11 mouse cellular contexts compared by ENCODE assay signal in the genomic region with DNA sequence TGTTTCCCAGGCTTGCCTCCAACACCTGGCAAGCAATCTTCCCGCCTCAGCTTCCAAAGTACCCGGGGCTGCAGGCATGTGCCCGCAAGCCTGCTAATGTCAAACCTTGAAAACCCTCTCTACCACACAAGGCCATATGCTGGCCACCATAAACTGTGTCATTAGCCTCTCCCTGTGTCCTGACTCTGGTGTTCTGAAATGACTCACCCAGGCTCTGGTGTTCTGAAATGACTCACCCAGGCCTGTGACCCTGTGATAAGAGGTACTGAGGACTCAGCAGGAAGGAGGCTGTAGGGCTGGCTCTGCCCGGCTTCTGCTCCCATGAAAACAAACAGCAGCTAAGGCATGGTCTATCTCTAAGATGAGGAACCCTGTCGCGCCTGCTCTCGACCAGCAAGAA. TPM values are rescaled to one million over a fixed set of nuclear protein-coding genes. Genes with fewer than 3 reads are reported as not detected.
DNase-seq lines count a peak whose midpoint lies in the region; ATAC-seq and TF ChIP-seq lines count a peak whose summit lies in the region.
"Had no signal": no experiment of that assay in that cellular context is flagged by ENCODE, and none has a peak within 500 bp of the region (broad histone marks: within the 10 kb centered on the region; RNA-seq: fewer than 3 reads in every experiment).

No protein-coding gene starts in this region.

- no peaks in the 10 kb centered on the region for H3K9me3 ChIP-seq in heart, postnatal 0 days (replicated peaks; ENCODE audit: control insufficient read depth, low read length)
- H3K9me3 ChIP-seq in intestine, postnatal 0 days (ENCODE audit: control insufficient read depth), result no peaks in the 10 kb centered on the region
- H3K9me3 ChIP-seq in hindbrain, embryonic 12.5 days (replicated peaks), result no peaks in the 10 kb centered on the region

- no peak overlapping the region for H3K9ac ChIP-seq in heart, postnatal 0 days (replicated peaks; ENCODE audit: low read depth, low read length)
- no peak overlapping the region for H3K9ac ChIP-seq in heart, adult 2 months (ENCODE audit: low read depth, low read length)
- no peak overlapping the region for H3K9ac ChIP-seq in intestine, postnatal 0 days (ENCODE audit: low read depth, low read length)
- no peak overlapping the region for H3K9ac ChIP-seq in hindbrain, embryonic 12.5 days

- intact Hi-C loops in heart, adult 2 months (cut with DNase I), result no loop called here

- no peak overlapping the region for H3K27ac ChIP-seq in heart, postnatal 0 days (ENCODE audit: low read depth)
- H3K27ac ChIP-seq in heart, adult 2 months, result no peak overlapping the region
- H3K27ac ChIP-seq in intestine, postnatal 0 days (ENCODE audit: low read depth, low read length), result peak overlapping the region; percentile 62
- H3K27ac ChIP-seq in small intestine, adult 2 months (ENCODE audit: insufficient read depth, low read depth, low read length), result peak overlapping the region; percentile 33; the same call in 1 of the 2 replicates
- H3K27ac ChIP-seq in hindbrain, embryonic 12.5 days, result no peak overlapping the region

- peaks cover 18% of the 10 kb centered on the region for H3K4me1 ChIP-seq in heart, postnatal 0 days (ENCODE audit: control insufficient read depth, insufficient read depth)
- H3K4me1 ChIP-seq in heart, adult 2 months (ENCODE audit: control insufficient read depth, insufficient read depth, low read length), result peaks cover 5% of the 10 kb centered on the region; the same call in 1 of the 2 replicates
- 0 out of 2 replicates have a peak, but pooled peaks cover 3% of the 10 kb centered on the region for H3K4me1 ChIP-seq in intestine, postnatal 0 days (replicated peaks; ENCODE audit: control insufficient read depth, insufficient read depth, low read length)
- peaks cover 2% of the 10 kb centered on the region; the same call in 1 of the 2 replicates for H3K4me1 ChIP-seq in small intestine, adult 2 months (ENCODE audit: control insufficient read depth, insufficient read depth, insufficient read length, low read length)
- H3K4me1 ChIP-seq in hindbrain, embryonic 12.5 days, result no peaks in the 10 kb centered on the region

- ATAC-seq in heart, postnatal 0 days (ENCODE audit: insufficient read depth, low read depth), result peak; percentile 28; the same call in 1 of the 2 replicates
- peak; percentile 94 for ATAC-seq in intestine, postnatal 0 days
- no peak for ATAC-seq in hindbrain, embryonic 12.5 days (ENCODE audit: low FRiP score)
- ATAC-seq: midbrain, embryonic 16.5 days had no signal

- 67% methylated on average over 7 of the region's 7 CpGs for WGBS in heart, postnatal 0 days
- WGBS in heart, adult 2 months, result 59% methylated on average over 7 of the region's 7 CpGs
- WGBS in intestine, postnatal 0 days, result 68% methylated on average over 7 of the region's 7 CpGs
- WGBS in small intestine, adult 2 months, result 71% methylated on average over 7 of the region's 7 CpGs
- WGBS in hindbrain, embryonic 12.5 days, result 94% methylated on average over 7 of the region's 7 CpGs

- no peak for TF ChIP-seq CTCF in heart, postnatal 0 days (IDR thresholded peaks at IDR 0.05; ENCODE audit: low read depth)
- TF ChIP-seq CTCF in heart, adult 2 months (IDR thresholded peaks at IDR 0.05), result no peak
- no peak for TF ChIP-seq CTCF in intestine, postnatal 0 days (IDR thresholded peaks at IDR 0.05; ENCODE audit: low read depth)
- no peak for TF ChIP-seq CTCF in small intestine, adult 2 months (IDR thresholded peaks at IDR 0.05; ENCODE audit: extremely low read depth, insufficient read length, insufficient replicate concordance, low read depth, low read length)

- no peaks in the 10 kb centered on the region for H3K79me2 ChIP-seq in heart, adult 2 months (replicated peaks; ENCODE audit: control insufficient read depth, insufficient read depth, low read length)

- peaks cover 3% of the 10 kb centered on the region; the same call in 1 of the 2 replicates for H3K36me3 ChIP-seq in heart, postnatal 0 days (replicated peaks; ENCODE audit: control insufficient read depth, insufficient read depth, low read length)
- H3K36me3 ChIP-seq in heart, adult 2 months (ENCODE audit: control insufficient read depth, insufficient read depth, low read length), result peaks cover 3% of the 10 kb centered on the region
- H3K36me3 ChIP-seq in intestine, postnatal 0 days (ENCODE audit: control insufficient read depth, insufficient read depth), result no peaks in the 10 kb centered on the region; the same call in 1 of the 2 replicates
- peaks cover 4% of the 10 kb centered on the region; the same call in 1 of the 2 replicates for H3K36me3 ChIP-seq in small intestine, adult 2 months (ENCODE audit: control insufficient read depth, insufficient read depth, low read length)
- peaks cover 18% of the 10 kb centered on the region; the same call in 1 of the 2 replicates for H3K36me3 ChIP-seq in hindbrain, embryonic 12.5 days

- no peak for TF ChIP-seq EP300 in heart, postnatal 0 days (IDR thresholded peaks at IDR 0.05; ENCODE audit: low read depth)
- no peak for TF ChIP-seq EP300 in heart, adult 2 months (IDR thresholded peaks at IDR 0.05; ENCODE audit: insufficient read depth, low read depth, low read length)

- DNase-seq in heart, postnatal 0 days (ENCODE audit: low spot score), result no peak
- DNase-seq in heart, adult 2 months, result no peak
- DNase-seq in adrenal gland, adult 8-10 months, result peak; percentile 71
- no peak for DNase-seq in retina, embryonic 14.5 days (ENCODE audit: low spot score)
- DNase-seq in embryo, embryonic 9.5 days (ENCODE audit: extremely low spot score), result no peak
- DNase-seq: cerebellum, adult 9-10 months; kidney, adult 9 months had no signal

- TF ChIP-seq POLR2A in heart, adult 2 months (IDR thresholded peaks at IDR 0.05; ENCODE audit: insufficient read depth, low read depth, low read length), result no peak
- no peak for TF ChIP-seq POLR2A in small intestine, adult 2 months (IDR thresholded peaks at IDR 0.05; ENCODE audit: low read depth, low read length)

- H3K27me3 ChIP-seq in heart, postnatal 0 days (ENCODE audit: control insufficient read depth, insufficient read depth, low read length), result no peaks in the 10 kb centered on the region
- no peaks in the 10 kb centered on the region for H3K27me3 ChIP-seq in heart, adult 2 months (ENCODE audit: control insufficient read depth, insufficient read depth, low read length)
- H3K27me3 ChIP-seq in intestine, postnatal 0 days (replicated peaks; ENCODE audit: control insufficient read depth, insufficient read depth, low read length), result no peaks in the 10 kb centered on the region
- no peaks in the 10 kb centered on the region for H3K27me3 ChIP-seq in small intestine, adult 2 months (ENCODE audit: control insufficient read depth, insufficient read depth, low read length)
- no peaks in the 10 kb centered on the region for H3K27me3 ChIP-seq in hindbrain, embryonic 12.5 days

- no peak overlapping the region for H3K4me3 ChIP-seq in heart, postnatal 0 days (ENCODE audit: low read depth, low read length)
- no peak overlapping the region for H3K4me3 ChIP-seq in heart, adult 2 months
- no peak overlapping the region for H3K4me3 ChIP-seq in intestine, postnatal 0 days (ENCODE audit: low read depth, low read length)
- no peak overlapping the region for H3K4me3 ChIP-seq in small intestine, adult 2 months (ENCODE audit: low read depth, low read length)
- H3K4me3 ChIP-seq in hindbrain, embryonic 12.5 days, result no peak overlapping the region

- no peak overlapping the region for H3K4me2 ChIP-seq in heart, postnatal 0 days (ENCODE audit: low read depth, low read length)
- no peak overlapping the region for H3K4me2 ChIP-seq in intestine, postnatal 0 days (replicated peaks; ENCODE audit: low read depth)
- H3K4me2 ChIP-seq in hindbrain, embryonic 12.5 days (replicated peaks), result no peak overlapping the region

RNA-seq across cellular contexts. Expression of a gene that starts 13.3 kb away (rescaled TPM):
- 97.7 and 118 TPM in 2 replicates for total RNA-seq in heart, postnatal 0 days (2014; rRNA removed; ENCODE audit: low replicate concordance)
- 94.0 and 96.0 TPM in 2 replicates for polyA plus RNA-seq in heart, postnatal 0 days (2015; fragmentation: Nextera tagmentation; extraction: Ambion mirVana)
- total RNA-seq in heart, adult 2 months (2021), result 10 to 100 TPM; 59.9 to 63.5 TPM
- polyA plus RNA-seq in heart, adult 2 months (2012; rRNA removed), result 78.2 and 115 TPM in 2 replicates
- 100 to 1,000 TPM; 135 to 148 (median 141) TPM for total RNA-seq in adrenal gland, adult 8-10 months (2022)
- 1,340 and 1,424 TPM in 2 replicates for polyA plus RNA-seq in intestine, postnatal 0 days (2015; fragmentation: Nextera tagmentation; extraction: Ambion mirVana)
- polyA plus RNA-seq in small intestine, adult 2 months (2012; rRNA removed), result 48.6 and 70.2 TPM in 2 replicates
- 73.7 and 76.9 TPM in 2 replicates for polyA plus RNA-seq in hindbrain, embryonic 12.5 days (2016; fragmentation: Nextera tagmentation; extraction: Ambion mirVana)

RNA-seq across cellular contexts. Expression of a gene that starts 42.6 kb away (rescaled TPM):
- 17.4 and 17.7 TPM in 2 replicates for total RNA-seq in heart, postnatal 0 days (2014; rRNA removed; ENCODE audit: low replicate concordance)
- 23.5 and 24.0 TPM in 2 replicates for polyA plus RNA-seq in heart, postnatal 0 days (2015; fragmentation: Nextera tagmentation; extraction: Ambion mirVana)
- total RNA-seq in heart, adult 2 months (2021), result 10 to 100 TPM; 25.1 to 28.0 TPM
- 10.1 and 17.2 TPM in 2 replicates for polyA plus RNA-seq in heart, adult 2 months (2012; rRNA removed)
- 10 to 100 TPM; 37.1 to 48.4 (median 40.7) TPM for total RNA-seq in adrenal gland, adult 8-10 months (2022)
- polyA plus RNA-seq in intestine, postnatal 0 days (2015; fragmentation: Nextera tagmentation; extraction: Ambion mirVana), result 36.1 and 36.7 TPM in 2 replicates
- polyA plus RNA-seq in small intestine, adult 2 months (2012; rRNA removed), result 3.7 and 7.8 TPM in 2 replicates
- polyA plus RNA-seq in hindbrain, embryonic 12.5 days (2016; fragmentation: Nextera tagmentation; extraction: Ambion mirVana), result 35.6 and 39.7 TPM in 2 replicates

Comparison
In these comparisons a context has a peak if more than half of its experiments do, and no peak if none do; other contexts are left out.
1. H3K27ac ChIP-seq: peak in intestine, postnatal 0 days (single experiment) and small intestine, adult 2 months (single experiment); none in heart, postnatal 0 days (single experiment), heart, adult 2 months (single experiment) and hindbrain, embryonic 12.5 days (single experiment).
2. RNA of a gene that starts 13.3 kb away (polyA plus RNA-seq): 1,340 to 1,424 TPM in intestine, postnatal 0 days; 94.0 to 96.0 TPM in heart, postnatal 0 days, 78.2 to 115 TPM in heart, adult 2 months, 73.7 to 76.9 TPM in hindbrain, embryonic 12.5 days and 48.6 to 70.2 TPM in small intestine, adult 2 months; every median in the first group is over 10 times any median in the second.